Mouse (Mus musculus) kidney, adult 9 months (tissue): ENCODE measurements around the gene Nckipsd.

ENCODE experiments used
- DNase-seq: peaks from one replicate; pipeline ENCODE4 v3.0.0; 2022

Gene Nckipsd

GRCm38 (mm10) chr9:108853635-108854240 lies 45.6 kb downstream of the Nckipsd start:
- DNase-seq = peak; percentile 97

- DNase-seq = peak; percentile 91
These were observed 46.1 kb downstream of the Nckipsd start for GRCm38 (mm10) chr9:108854241-108854696.

DNA sequence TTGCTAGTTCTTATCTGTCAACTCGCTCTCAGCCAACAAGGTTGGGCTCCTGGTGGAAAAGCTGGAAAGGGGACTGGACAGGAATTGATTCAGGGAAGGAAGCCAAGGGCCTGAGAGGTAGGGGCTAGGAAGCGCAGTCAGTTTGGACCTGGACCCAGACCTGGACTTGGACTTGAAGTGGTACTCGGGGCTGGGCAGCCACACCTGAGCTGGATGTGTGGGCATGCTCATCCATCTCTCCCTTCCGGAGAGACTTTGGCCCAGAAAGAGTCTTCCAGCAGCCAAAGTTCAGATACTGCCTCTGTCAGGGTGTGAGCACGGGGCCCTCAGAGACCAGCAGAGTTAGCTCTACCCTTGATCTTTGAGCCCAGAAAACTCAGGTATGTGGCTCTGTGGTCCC lies 47.2 kb downstream of the Nckipsd start:
- DNase-seq = peak; percentile 72

DNA sequence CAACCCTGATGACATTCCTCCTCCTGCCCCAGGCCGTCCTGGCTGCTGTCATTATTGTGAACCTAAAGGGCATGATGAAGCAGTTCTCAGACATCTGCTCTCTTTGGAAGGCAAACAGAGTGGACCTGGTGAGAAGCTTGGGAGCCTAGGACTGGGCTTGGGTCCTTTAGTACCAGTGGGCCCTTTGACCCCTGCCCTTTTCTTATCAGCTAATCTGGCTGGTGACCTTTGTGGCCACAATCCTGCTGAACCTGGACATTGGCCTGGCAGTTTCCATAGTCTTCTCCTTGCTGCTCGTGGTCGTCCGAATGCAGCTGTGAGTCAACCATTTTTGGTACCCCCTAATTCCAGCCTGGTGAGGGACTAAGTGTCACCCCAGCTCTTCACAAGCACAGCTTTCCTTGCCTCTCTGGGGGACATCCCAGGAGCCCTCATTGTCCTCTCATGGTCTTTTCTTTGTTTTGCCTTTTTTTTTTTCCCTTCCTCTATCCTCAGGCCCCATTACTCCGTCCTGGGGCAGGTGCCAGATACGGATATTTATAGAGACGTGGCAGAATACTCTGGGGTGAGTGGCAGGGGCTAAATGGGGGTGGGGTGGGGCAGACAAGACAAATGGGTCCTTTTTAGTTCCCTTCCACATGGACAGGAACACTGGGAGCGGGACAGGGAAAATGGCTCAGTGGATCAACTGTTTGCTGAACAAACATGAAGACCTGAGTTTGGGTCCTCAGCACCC lies 50.8 kb downstream of the Nckipsd start:
- no peak for DNase-seq
